Mouse (Mus musculus): ENCODE measurements around the gene Prok1. TPM values are rescaled to one million over a fixed set of nuclear protein-coding genes. Genes with fewer than 3 reads are reported as not detected.

Gene Prok1
- polyA plus RNA-seq, 1 experiment from 2014 or later = not detected

GRCm38 (mm10) chr3:107238051-107238450 is 1.5 kb downstream of the Prok1 start:
- H3K4me3 ChIP-seq (replicated peaks) = no peak overlapping the region
- no peak overlapping the region for H3K9ac ChIP-seq
- H3K27me3 ChIP-seq = no peaks in the 10 kb centered on the region
- H3K4me2 ChIP-seq (replicated peaks) = no peak overlapping the region
- no peaks in the 10 kb centered on the region for H3K36me3 ChIP-seq
- 33% methylated on average over 2 of the region's 2 CpGs for WGBS
- 0 out of 2 replicates have a peak, but pooled peaks cover 3% of the 10 kb centered on the region for H3K4me1 ChIP-seq
- ATAC-seq (ENCODE audit: insufficient number of reproducible peaks, low FRiP score, low TSS enrichment, low read depth) = no peak
- H3K27ac ChIP-seq (replicated peaks) = no peak overlapping the region
- H3K9me3 ChIP-seq (replicated peaks) = no peaks in the 10 kb centered on the region

GRCm38 (mm10) chr3:107233945-107234344 is 5.6 kb downstream of the Prok1 start:
- Histone ChIP-seq H3K4me3 (replicated peaks) (no peak overlapping the region), H3K9me3 (replicated peaks) (no peaks in the 10 kb centered on the region), H3K27me3 (no peaks in the 10 kb centered on the region), H3K4me2 (replicated peaks) (no peak overlapping the region), H3K4me1 (peaks cover 14% of the 10 kb centered on the region; the same call in 1 of the 2 replicates), H3K27ac (replicated peaks) (no peak overlapping the region), H3K36me3 (no peaks in the 10 kb centered on the region), H3K9ac (no peak overlapping the region)
- no peak for ATAC-seq (ENCODE audit: insufficient number of reproducible peaks, low FRiP score, low TSS enrichment, low read depth)
- WGBS = 29% methylated on average over 2 of the region's 2 CpGs

- no peaks in the 10 kb centered on the region for H3K36me3 ChIP-seq
- no peaks in the 10 kb centered on the region for H3K9me3 ChIP-seq (replicated peaks)
- no peak overlapping the region for H3K4me3 ChIP-seq (replicated peaks)
- peak overlapping the region; percentile 24; the same call in 1 of the 2 replicates for H3K4me2 ChIP-seq (replicated peaks)
- peaks cover 14% of the 10 kb centered on the region; the same call in 1 of the 2 replicates for H3K4me1 ChIP-seq
- no peak overlapping the region for H3K27ac ChIP-seq (replicated peaks)
- 7% methylated on average over 11 of the region's 11 CpGs for WGBS
- ATAC-seq (ENCODE audit: insufficient number of reproducible peaks, low FRiP score, low TSS enrichment, low read depth) = no peak
- H3K9ac ChIP-seq = no peak overlapping the region
- H3K27me3 ChIP-seq = no peaks in the 10 kb centered on the region
These were observed 6.1 kb downstream of the Prok1 start for GRCm38 (mm10) chr3:107233351-107233813.

- WGBS = 22% methylated on average over 4 of the region's 4 CpGs
- H3K4me3 ChIP-seq (replicated peaks) = no peak overlapping the region
- ATAC-seq (ENCODE audit: insufficient number of reproducible peaks, low FRiP score, low TSS enrichment, low read depth) = no peak
These were observed 8.3 kb downstream of the Prok1 start for GRCm38 (mm10) chr3:107231202-107231601.

GRCm38 (mm10) chr3:107230527-107230926 is 9.0 kb downstream of the Prok1 start, which contains the start of gene A630076J17Rik:
TSS of gene A630076J17Rik (plus strand) at chr3:107230614.
- no peak for ATAC-seq (ENCODE audit: insufficient number of reproducible peaks, low FRiP score, low TSS enrichment, low read depth)
- Histone ChIP-seq H3K27ac (replicated peaks) (no peak within 1 kb of the TSS), H3K36me3 (no peaks in the 10 kb centered on the region), H3K27me3 (no peaks in the 10 kb centered on the region), H3K9me3 (replicated peaks) (no peaks in the 10 kb centered on the region), H3K4me1 (peaks cover 14% of the 10 kb centered on the region; the same call in 1 of the 2 replicates), H3K9ac (no peak within 1 kb of the TSS), H3K4me3 (replicated peaks) (no peak within 1 kb of the TSS), H3K4me2 (replicated peaks) (no peak within 1 kb of the TSS)
- 40% methylated on average over 1 of the region's 1 CpGs for WGBS

More at GRCm38 (mm10) chr3:107231202-107231601, 8.3 kb downstream of the Prok1 start:
- Histone ChIP-seq H3K4me2 (replicated peaks) (no peak overlapping the region), H3K9me3 (replicated peaks) (no peaks in the 10 kb centered on the region), H3K4me1 (peaks cover 14% of the 10 kb centered on the region; the same call in 1 of the 2 replicates), H3K36me3 (no peaks in the 10 kb centered on the region), H3K9ac (no peak overlapping the region), H3K27ac (replicated peaks) (no peak overlapping the region), H3K27me3 (no peaks in the 10 kb centered on the region)

- Histone ChIP-seq H3K36me3 (no peaks in the 10 kb centered on the region), H3K4me1 (peaks cover 14% of the 10 kb centered on the region; the same call in 1 of the 2 replicates), H3K27me3 (no peaks in the 10 kb centered on the region), H3K9me3 (replicated peaks) (no peaks in the 10 kb centered on the region), H3K4me3 (replicated peaks) (no peak overlapping the region), H3K4me2 (replicated peaks) (no peak overlapping the region), H3K9ac (no peak overlapping the region), H3K27ac (replicated peaks) (no peak overlapping the region)
- no peak for ATAC-seq (ENCODE audit: insufficient number of reproducible peaks, low FRiP score, low TSS enrichment, low read depth)
- 54% methylated on average over 5 of the region's 5 CpGs for WGBS
These were observed 9.7 kb downstream of the Prok1 start for GRCm38 (mm10) chr3:107229822-107230221.

GRCm38 (mm10) chr3:107229221-107229620 is 10.3 kb downstream of the Prok1 start:
- ATAC-seq (ENCODE audit: insufficient number of reproducible peaks, low FRiP score, low TSS enrichment, low read depth) = no peak
- no peaks in the 10 kb centered on the region for H3K27me3 ChIP-seq
- no peak overlapping the region for H3K27ac ChIP-seq (replicated peaks)

GRCm38 (mm10) chr3:107225820-107226219 is 13.7 kb downstream of the Prok1 start:
- WGBS = 87% methylated on average over 5 of the region's 5 CpGs

More at GRCm38 (mm10) chr3:107229221-107229620, 10.3 kb downstream of the Prok1 start:
- no peaks in the 10 kb centered on the region for H3K9me3 ChIP-seq (replicated peaks)
- WGBS = 74% methylated on average over 5 of the region's 5 CpGs
- no peak overlapping the region for H3K4me2 ChIP-seq (replicated peaks)
- no peaks in the 10 kb centered on the region for H3K36me3 ChIP-seq
- H3K4me1 ChIP-seq = peaks cover 14% of the 10 kb centered on the region; the same call in 1 of the 2 replicates
- H3K4me3 ChIP-seq (replicated peaks) = no peak overlapping the region
- H3K9ac ChIP-seq = no peak overlapping the region

GRCm38 (mm10) chr3:107223230-107223629 is 16.3 kb downstream of the Prok1 start:
- Histone ChIP-seq H3K9me3 (replicated peaks) (no peaks in the 10 kb centered on the region), H3K36me3 (no peaks in the 10 kb centered on the region), H3K4me1 (no peaks in the 10 kb centered on the region), H3K4me2 (replicated peaks) (no peak overlapping the region), H3K4me3 (replicated peaks) (no peak overlapping the region), H3K27me3 (no peaks in the 10 kb centered on the region), H3K27ac (replicated peaks) (no peak overlapping the region), H3K9ac (no peak overlapping the region)
- WGBS = 63% methylated on average over 1 of the region's 1 CpGs
- no peak for ATAC-seq (ENCODE audit: insufficient number of reproducible peaks, low FRiP score, low TSS enrichment, low read depth)

More at GRCm38 (mm10) chr3:107225820-107226219, 13.7 kb downstream of the Prok1 start:
- Histone ChIP-seq H3K9me3 (replicated peaks) (no peaks in the 10 kb centered on the region), H3K27me3 (no peaks in the 10 kb centered on the region), H3K36me3 (no peaks in the 10 kb centered on the region), H3K4me1 (peaks cover 7% of the 10 kb centered on the region; the same call in 1 of the 2 replicates), H3K27ac (replicated peaks) (no peak overlapping the region), H3K4me2 (replicated peaks) (no peak overlapping the region), H3K4me3 (replicated peaks) (no peak overlapping the region), H3K9ac (no peak overlapping the region)
- ATAC-seq (ENCODE audit: insufficient number of reproducible peaks, low FRiP score, low TSS enrichment, low read depth) = no peak

GRCm38 (mm10) chr3:107221608-107222007 is 17.9 kb downstream of the Prok1 start, which contains the start of gene Cym:
TSS of gene Cym (minus strand) at chr3:107221732.
- Histone ChIP-seq H3K4me3 (replicated peaks) (no peak within 1 kb of the TSS), H3K4me2 (replicated peaks) (no peak within 1 kb of the TSS), H3K4me1 (no peaks in the 10 kb centered on the region), H3K36me3 (no peaks in the 10 kb centered on the region), H3K27ac (replicated peaks) (no peak within 1 kb of the TSS), H3K9me3 (replicated peaks) (no peaks in the 10 kb centered on the region), H3K27me3 (no peaks in the 10 kb centered on the region), H3K9ac (no peak within 1 kb of the TSS)
- ATAC-seq (ENCODE audit: insufficient number of reproducible peaks, low FRiP score, low TSS enrichment, low read depth) = no peak
- WGBS = 72% methylated on average over 10 of the region's 10 CpGs

- Histone ChIP-seq H3K27me3 (no peaks in the 10 kb centered on the region), H3K27ac (replicated peaks) (no peak overlapping the region), H3K4me1 (no peaks in the 10 kb centered on the region), H3K36me3 (no peaks in the 10 kb centered on the region), H3K4me3 (replicated peaks) (no peak overlapping the region), H3K9me3 (replicated peaks) (no peaks in the 10 kb centered on the region), H3K9ac (no peak overlapping the region), H3K4me2 (replicated peaks) (no peak overlapping the region)
- WGBS = 88% methylated on average over 7 of the region's 7 CpGs
- ATAC-seq (ENCODE audit: insufficient number of reproducible peaks, low FRiP score, low TSS enrichment, low read depth) = no peak
These were observed 20.9 kb downstream of the Prok1 start for GRCm38 (mm10) chr3:107218572-107218971.

- Histone ChIP-seq H3K4me3 (replicated peaks) (no peak overlapping the region), H3K9ac (no peak overlapping the region), H3K9me3 (replicated peaks) (no peaks in the 10 kb centered on the region), H3K36me3 (no peaks in the 10 kb centered on the region), H3K4me2 (replicated peaks) (no peak overlapping the region), H3K4me1 (no peaks in the 10 kb centered on the region), H3K27ac (replicated peaks) (no peak overlapping the region), H3K27me3 (no peaks in the 10 kb centered on the region)
- WGBS = 82% methylated on average over 3 of the region's 3 CpGs
- no peak for ATAC-seq (ENCODE audit: insufficient number of reproducible peaks, low FRiP score, low TSS enrichment, low read depth)
These were observed 22.4 kb downstream of the Prok1 start for GRCm38 (mm10) chr3:107217101-107217480.
